Mouse (Mus musculus): ENCODE data around the gene Olfr155. TPM values are rescaled to one million over a fixed set of nuclear protein-coding genes. Genes with fewer than 3 reads are reported as not detected.
A peak's percentile ranks its signal among the peaks of the same experiment; 100 is the strongest.

Olfr155 gene
- not detected in 2 replicates for polyA plus RNA-seq (2015; fragmentation: Nextera tagmentation; extraction: Ambion mirVana)

DNA sequence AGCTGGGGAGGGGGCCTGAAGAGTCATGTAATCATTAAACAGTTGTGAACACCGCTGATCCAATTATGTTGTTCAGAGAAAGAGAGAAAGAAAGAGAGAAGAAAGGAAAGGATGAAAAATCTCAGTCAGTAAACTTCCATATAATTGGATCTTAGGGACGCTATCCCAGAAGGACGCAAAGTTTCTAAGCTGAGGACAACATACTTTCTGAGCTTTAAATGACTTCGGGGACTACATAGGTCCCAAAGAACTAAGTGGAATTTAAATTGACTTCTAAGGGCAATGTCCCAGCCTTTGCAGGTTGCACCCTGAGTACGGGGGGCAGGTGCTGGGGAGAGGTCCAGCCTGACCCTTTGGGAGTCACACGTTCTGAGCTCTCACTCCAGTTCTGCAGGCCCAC, at the start of gene Olfr155:
TSS of gene Olfr155 (plus strand) at position 301 of the 400 bp plus-strand sequence.
- Histone ChIP-seq H3K9ac (no peak within 1 kb of the TSS), H3K9me3 (no peaks in the 10 kb centered on the region), H3K4me3 (replicated peaks) (no peak within 1 kb of the TSS), H3K27ac (no peak within 1 kb of the TSS), H3K36me3 (no peaks in the 10 kb centered on the region), H3K4me1 (no peaks in the 10 kb centered on the region), H3K27me3 (replicated peaks) (no peaks in the 10 kb centered on the region), H3K4me2 (no peak within 1 kb of the TSS)
- WGBS = 87% methylated on average over 6 of the region's 6 CpGs
- no peak for ATAC-seq (ENCODE audit: insufficient read depth, low FRiP score, low read depth)

DNA sequence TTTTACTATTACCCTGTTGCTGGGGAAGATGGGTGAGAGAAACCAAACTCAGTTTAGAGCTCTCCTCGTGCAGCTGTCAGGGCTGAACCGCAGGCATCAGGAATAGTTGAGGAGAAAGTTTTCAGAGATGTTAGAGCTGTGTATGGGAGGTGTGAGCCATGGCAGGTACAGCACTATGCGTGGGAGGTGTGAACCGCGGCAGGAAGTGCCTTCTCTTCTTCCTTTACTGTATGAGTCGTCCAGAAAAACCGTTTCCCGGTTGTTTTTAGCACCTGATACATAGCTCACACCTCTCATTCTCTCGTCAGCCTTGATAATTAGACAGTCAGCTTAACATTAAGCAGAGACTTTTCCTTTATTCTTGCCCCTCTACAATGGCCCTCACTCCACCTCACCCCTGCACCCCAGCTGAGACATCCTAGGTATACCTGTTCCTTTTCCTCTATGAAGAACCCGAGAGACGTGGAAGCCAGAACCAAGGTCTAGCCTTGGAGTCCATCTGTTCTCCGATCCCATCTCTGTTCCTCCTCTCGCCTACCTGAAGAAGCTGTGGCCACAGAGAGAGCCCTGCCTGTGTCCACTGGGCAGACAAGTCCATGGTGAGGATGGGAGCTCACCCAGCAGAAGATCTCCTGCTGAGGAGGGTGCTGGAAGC, 28.3 kb upstream of the Olfr155 start:
- Histone ChIP-seq H3K4me2 (no peak overlapping the region), H3K4me1 (no peaks in the 10 kb centered on the region), H3K27ac (no peak overlapping the region), H3K27me3 (replicated peaks) (no peaks in the 10 kb centered on the region; the same call in 1 of the 2 replicates), H3K4me3 (replicated peaks) (no peak overlapping the region), H3K9ac (no peak overlapping the region), H3K9me3 (no peaks in the 10 kb centered on the region), H3K36me3 (no peaks in the 10 kb centered on the region)
- WGBS = 75% methylated on average over 13 of the region's 13 CpGs
- no peak for ATAC-seq (ENCODE audit: insufficient read depth, low FRiP score, low read depth)

GRCm38 (mm10) chr4:43823845-43824337, 27.5 kb upstream of the Olfr155 start, which contains the start of gene Olfr156:
TSS of gene Olfr156 (minus strand) at chr4:43823895.
- Histone ChIP-seq H3K4me2 (no peak within 1 kb of the TSS), H3K27ac (no peak within 1 kb of the TSS), H3K27me3 (replicated peaks) (no peaks in the 10 kb centered on the region; the same call in 1 of the 2 replicates), H3K4me1 (no peaks in the 10 kb centered on the region), H3K9ac (no peak within 1 kb of the TSS), H3K36me3 (no peaks in the 10 kb centered on the region), H3K4me3 (replicated peaks) (no peak within 1 kb of the TSS), H3K9me3 (no peaks in the 10 kb centered on the region)
- no peak for ATAC-seq (ENCODE audit: insufficient read depth, low FRiP score, low read depth)
- 20% methylated on average over 7 of the region's 7 CpGs for WGBS

- no peaks in the 10 kb centered on the region for H3K36me3 ChIP-seq
- ATAC-seq (ENCODE audit: insufficient read depth, low FRiP score, low read depth) = no peak
- H3K27ac ChIP-seq = no peak overlapping the region
- WGBS = 86% methylated on average over 4 of the region's 4 CpGs
- H3K4me1 ChIP-seq = no peaks in the 10 kb centered on the region
- no peak overlapping the region for H3K4me2 ChIP-seq
- no peak overlapping the region for H3K9ac ChIP-seq
- no peak overlapping the region for H3K4me3 ChIP-seq (replicated peaks)
- no peaks in the 10 kb centered on the region; the same call in 1 of the 2 replicates for H3K27me3 ChIP-seq (replicated peaks)
- H3K9me3 ChIP-seq = no peaks in the 10 kb centered on the region
Measured at GRCm38 (mm10) chr4:43828806-43829205, 22.6 kb upstream of the Olfr155 start.

DNA sequence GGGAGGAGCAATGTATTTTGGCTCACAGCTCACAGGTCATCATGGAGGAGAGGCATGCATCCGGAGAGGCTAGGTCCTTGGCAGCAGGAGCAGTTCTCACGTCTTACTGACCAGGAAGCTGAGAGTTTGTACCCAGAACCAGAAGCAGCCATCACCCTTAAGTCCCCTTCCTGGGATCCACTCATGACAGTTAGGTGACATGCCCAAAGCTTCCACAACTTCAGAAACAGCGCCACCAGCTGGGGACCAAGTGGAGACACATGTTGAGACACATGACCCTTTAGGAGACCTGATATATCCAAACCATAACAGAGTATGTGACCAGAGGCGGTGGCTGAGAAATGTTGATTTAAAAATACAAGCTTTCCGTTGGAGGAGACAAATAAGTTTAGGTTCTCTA, 19.3 kb upstream of the Olfr155 start:
- Histone ChIP-seq H3K9ac (no peak overlapping the region), H3K36me3 (no peaks in the 10 kb centered on the region), H3K4me1 (no peaks in the 10 kb centered on the region), H3K9me3 (no peaks in the 10 kb centered on the region), H3K27me3 (replicated peaks) (no peaks in the 10 kb centered on the region), H3K27ac (no peak overlapping the region), H3K4me2 (no peak overlapping the region), H3K4me3 (replicated peaks) (no peak overlapping the region)
- WGBS = 70% methylated on average over 5 of the region's 5 CpGs
- ATAC-seq (ENCODE audit: insufficient read depth, low FRiP score, low read depth) = no peak

DNA sequence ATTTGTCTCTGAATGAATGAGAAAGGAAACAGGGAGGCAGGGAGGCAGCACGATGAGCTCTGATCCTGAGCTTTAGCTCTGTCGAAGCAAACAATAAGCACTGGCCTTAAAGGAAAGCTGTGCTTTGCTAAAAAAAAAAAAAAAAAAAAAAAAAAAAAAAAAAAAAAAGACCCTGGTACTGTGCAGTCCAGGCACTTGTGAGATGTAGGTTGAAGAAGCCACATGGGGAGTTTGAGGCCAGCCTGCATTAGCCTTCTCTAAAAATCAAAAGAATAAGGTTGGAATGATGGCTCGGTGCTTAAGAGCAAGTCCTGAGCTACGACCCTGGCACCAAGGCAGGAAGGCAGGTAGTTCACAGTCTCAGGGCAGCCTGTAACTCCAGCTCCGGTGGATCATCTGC, 17.6 kb upstream of the Olfr155 start:
- no peaks in the 10 kb centered on the region for H3K4me1 ChIP-seq
- H3K9me3 ChIP-seq = no peaks in the 10 kb centered on the region
- H3K4me2 ChIP-seq = no peak overlapping the region
- no peak overlapping the region for H3K4me3 ChIP-seq (replicated peaks)
- no peaks in the 10 kb centered on the region for H3K27me3 ChIP-seq (replicated peaks)
- no peak overlapping the region for H3K27ac ChIP-seq
- 65% methylated on average over 5 of the region's 5 CpGs for WGBS
- no peak overlapping the region for H3K9ac ChIP-seq
- no peaks in the 10 kb centered on the region for H3K36me3 ChIP-seq
- ATAC-seq (ENCODE audit: insufficient read depth, low FRiP score, low read depth) = no peak

- Histone ChIP-seq H3K36me3 (no peaks in the 10 kb centered on the region), H3K4me3 (replicated peaks) (no peak overlapping the region), H3K4me1 (no peaks in the 10 kb centered on the region), H3K27me3 (replicated peaks) (no peaks in the 10 kb centered on the region), H3K9me3 (no peaks in the 10 kb centered on the region), H3K27ac (no peak overlapping the region), H3K9ac (no peak overlapping the region), H3K4me2 (no peak overlapping the region)
- no peak for ATAC-seq (ENCODE audit: insufficient read depth, low FRiP score, low read depth)
- WGBS = 54% methylated on average over 4 of the region's 4 CpGs
Measured at GRCm38 (mm10) chr4:43834749-43835148, 16.6 kb upstream of the Olfr155 start.

- Histone ChIP-seq H3K9me3 (no peaks in the 10 kb centered on the region), H3K27ac (no peak overlapping the region), H3K27me3 (replicated peaks) (no peaks in the 10 kb centered on the region), H3K4me2 (no peak overlapping the region), H3K4me1 (no peaks in the 10 kb centered on the region), H3K36me3 (no peaks in the 10 kb centered on the region), H3K9ac (no peak overlapping the region), H3K4me3 (replicated peaks) (no peak overlapping the region)
- WGBS = 54% methylated on average over 3 of the region's 3 CpGs
- no peak for ATAC-seq (ENCODE audit: insufficient read depth, low FRiP score, low read depth)
Measured at GRCm38 (mm10) chr4:43838326-43838725, 13.0 kb upstream of the Olfr155 start.

GRCm38 (mm10) chr4:43840101-43840500, 11.3 kb upstream of the Olfr155 start, which contains the start of gene Olfr157:
TSS of gene Olfr157 (minus strand) at chr4:43840201.
- 69% methylated on average over 1 of the region's 1 CpGs for WGBS
- Histone ChIP-seq H3K4me1 (no peaks in the 10 kb centered on the region), H3K4me3 (replicated peaks) (no peak within 1 kb of the TSS), H3K4me2 (no peak within 1 kb of the TSS), H3K9me3 (no peaks in the 10 kb centered on the region), H3K27ac (no peak within 1 kb of the TSS), H3K36me3 (no peaks in the 10 kb centered on the region), H3K27me3 (replicated peaks) (no peaks in the 10 kb centered on the region), H3K9ac (no peak within 1 kb of the TSS)
- ATAC-seq (ENCODE audit: insufficient read depth, low FRiP score, low read depth) = no peak

- no peaks in the 10 kb centered on the region for H3K27me3 ChIP-seq (replicated peaks)
- H3K4me1 ChIP-seq = no peaks in the 10 kb centered on the region
- H3K36me3 ChIP-seq = no peaks in the 10 kb centered on the region
- 68% methylated on average over 8 of the region's 8 CpGs for WGBS
- no peak overlapping the region for H3K4me3 ChIP-seq (replicated peaks)
- no peak overlapping the region for H3K4me2 ChIP-seq
- H3K9ac ChIP-seq = no peak overlapping the region
- ATAC-seq (ENCODE audit: insufficient read depth, low FRiP score, low read depth) = no peak
- no peaks in the 10 kb centered on the region for H3K9me3 ChIP-seq
- no peak overlapping the region for H3K27ac ChIP-seq
Measured at GRCm38 (mm10) chr4:43854101-43854500, 2.7 kb downstream of the Olfr155 start.

- Histone ChIP-seq H3K27ac (no peak overlapping the region), H3K27me3 (replicated peaks) (no peaks in the 10 kb centered on the region), H3K9ac (no peak overlapping the region), H3K36me3 (no peaks in the 10 kb centered on the region), H3K4me1 (no peaks in the 10 kb centered on the region), H3K4me2 (no peak overlapping the region), H3K4me3 (replicated peaks) (no peak overlapping the region), H3K9me3 (no peaks in the 10 kb centered on the region)
- 73% methylated on average over 10 of the region's 10 CpGs for WGBS
- no peak for ATAC-seq (ENCODE audit: insufficient read depth, low FRiP score, low read depth)
Measured at GRCm38 (mm10) chr4:43859886-43860285, 8.5 kb downstream of the Olfr155 start.

- 0 out of 2 replicates have a peak, but pooled peaks have one; percentile 27 for ATAC-seq (ENCODE audit: insufficient read depth, low FRiP score, low read depth)
- no peak overlapping the region for H3K4me3 ChIP-seq (replicated peaks)
- H3K27me3 ChIP-seq (replicated peaks) = no peaks in the 10 kb centered on the region
- no peaks in the 10 kb centered on the region for H3K9me3 ChIP-seq
- 15% methylated on average over 14 of the region's 14 CpGs for WGBS
- no peak overlapping the region for H3K4me2 ChIP-seq
- H3K36me3 ChIP-seq = no peaks in the 10 kb centered on the region
- H3K4me1 ChIP-seq = no peaks in the 10 kb centered on the region
- no peak overlapping the region for H3K27ac ChIP-seq
- H3K9ac ChIP-seq = no peak overlapping the region
Measured at GRCm38 (mm10) chr4:43860744-43861519, 9.6 kb downstream of the Olfr155 start.
